Mouse (Mus musculus): ENCODE data around the gene Borcs7. TPM values are rescaled to one million over a fixed set of nuclear protein-coding genes. Genes with fewer than 3 reads are reported as not detected.

Borcs7 gene
- polyA plus RNA-seq, 2 experiments, result 9.5 to 13.5 TPM

DNA sequence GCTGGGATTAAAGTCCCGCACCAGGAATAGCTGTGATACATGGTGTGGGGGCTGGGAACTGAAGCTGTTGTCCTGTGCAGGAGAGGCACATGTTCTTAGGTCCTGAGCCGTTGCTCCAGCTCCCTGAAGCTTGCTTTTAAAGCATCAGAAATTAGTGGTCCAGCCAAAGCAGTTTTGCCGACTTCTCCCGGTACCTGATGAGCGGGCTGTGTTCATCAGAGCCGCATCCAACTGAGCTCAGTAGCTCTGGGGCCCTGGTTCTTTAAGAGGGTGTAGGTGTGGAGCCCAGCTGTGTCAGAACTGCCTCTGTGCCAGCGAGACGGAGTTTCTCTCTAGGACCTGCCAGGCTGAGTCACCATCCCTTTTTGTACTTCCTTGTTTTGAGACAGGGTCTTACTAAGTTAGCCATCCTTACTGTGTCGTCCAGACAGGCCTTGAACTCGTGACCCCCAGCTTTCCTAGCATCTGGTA lies 9.3 kb downstream of the Borcs7 start:
- DNase-seq (ENCODE audit: low spot score) (no peak), ATAC-seq (ENCODE audit: low FRiP score, low read depth) (no peak)
- H3K9ac ChIP-seq (ENCODE audit: low read depth, low read length, severe bottlenecking), result no peak overlapping the region
- no peak overlapping the region for H3K4me3 ChIP-seq (replicated peaks; ENCODE audit: low read length)
- H3K9me3 ChIP-seq (ENCODE audit: control insufficient read depth, low read length), result no peaks in the 10 kb centered on the region
- H3K4me2 ChIP-seq (replicated peaks; ENCODE audit: low read depth, low read length, severe bottlenecking), result no peak overlapping the region
- no peaks in the 10 kb centered on the region for H3K27me3 ChIP-seq (ENCODE audit: control insufficient read depth, insufficient read depth, low read length)
- no peak for TF ChIP-seq POLR2A (IDR thresholded peaks at IDR 0.05; ENCODE audit: borderline replicate concordance, extremely low read depth, insufficient read depth, insufficient read length)
- H3K27ac ChIP-seq (replicated peaks; ENCODE audit: low read depth, low read length), result no peak overlapping the region
- no peaks in the 10 kb centered on the region for H3K4me1 ChIP-seq (ENCODE audit: control insufficient read depth, insufficient read depth, low read length)
- peaks cover 7% of the 10 kb centered on the region for H3K36me3 ChIP-seq (ENCODE audit: control insufficient read depth, insufficient read depth, low read length)
- 71% methylated on average over 10 of the region's 10 CpGs for WGBS

DNA sequence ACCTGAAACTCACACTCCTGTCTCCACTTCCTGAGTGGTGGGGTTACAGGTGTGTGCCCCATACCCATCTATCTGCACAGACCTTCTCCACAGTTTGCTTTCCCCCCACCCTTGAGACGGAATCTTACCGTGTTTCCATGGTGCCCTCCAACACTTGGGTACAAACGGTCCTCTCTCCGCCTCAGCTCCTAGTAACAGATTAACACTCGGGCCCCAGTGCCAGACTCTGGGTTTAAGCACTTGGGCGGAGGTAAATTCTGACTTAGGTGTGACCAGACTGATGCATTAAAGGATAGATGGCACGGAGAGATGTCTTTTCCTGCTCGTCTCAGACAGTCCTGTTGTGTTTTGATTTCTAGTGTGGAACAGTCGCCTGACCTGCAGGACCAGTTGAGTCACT lies 11.4 kb downstream of the Borcs7 start:
- H3K27ac ChIP-seq (replicated peaks; ENCODE audit: low read depth, low read length), result no peak overlapping the region
- H3K9me3 ChIP-seq (ENCODE audit: control insufficient read depth, low read length), result no peaks in the 10 kb centered on the region
- ATAC-seq (ENCODE audit: low FRiP score, low read depth) (no peak), DNase-seq (ENCODE audit: low spot score) (no peak)
- 86% methylated on average over 9 of the region's 9 CpGs for WGBS
- TF ChIP-seq POLR2A (IDR thresholded peaks at IDR 0.05; ENCODE audit: borderline replicate concordance, extremely low read depth, insufficient read depth, insufficient read length), result no peak
- no peaks in the 10 kb centered on the region for H3K4me1 ChIP-seq (ENCODE audit: control insufficient read depth, insufficient read depth, low read length)
- H3K4me3 ChIP-seq (replicated peaks; ENCODE audit: low read length), result no peak overlapping the region
- no peaks in the 10 kb centered on the region for H3K27me3 ChIP-seq (ENCODE audit: control insufficient read depth, insufficient read depth, low read length)
- no peak overlapping the region for H3K4me2 ChIP-seq (replicated peaks; ENCODE audit: low read depth, low read length, severe bottlenecking)
- H3K36me3 ChIP-seq (ENCODE audit: control insufficient read depth, insufficient read depth, low read length), result peaks cover 7% of the 10 kb centered on the region
- H3K9ac ChIP-seq (ENCODE audit: low read depth, low read length, severe bottlenecking), result no peak overlapping the region

DNA sequence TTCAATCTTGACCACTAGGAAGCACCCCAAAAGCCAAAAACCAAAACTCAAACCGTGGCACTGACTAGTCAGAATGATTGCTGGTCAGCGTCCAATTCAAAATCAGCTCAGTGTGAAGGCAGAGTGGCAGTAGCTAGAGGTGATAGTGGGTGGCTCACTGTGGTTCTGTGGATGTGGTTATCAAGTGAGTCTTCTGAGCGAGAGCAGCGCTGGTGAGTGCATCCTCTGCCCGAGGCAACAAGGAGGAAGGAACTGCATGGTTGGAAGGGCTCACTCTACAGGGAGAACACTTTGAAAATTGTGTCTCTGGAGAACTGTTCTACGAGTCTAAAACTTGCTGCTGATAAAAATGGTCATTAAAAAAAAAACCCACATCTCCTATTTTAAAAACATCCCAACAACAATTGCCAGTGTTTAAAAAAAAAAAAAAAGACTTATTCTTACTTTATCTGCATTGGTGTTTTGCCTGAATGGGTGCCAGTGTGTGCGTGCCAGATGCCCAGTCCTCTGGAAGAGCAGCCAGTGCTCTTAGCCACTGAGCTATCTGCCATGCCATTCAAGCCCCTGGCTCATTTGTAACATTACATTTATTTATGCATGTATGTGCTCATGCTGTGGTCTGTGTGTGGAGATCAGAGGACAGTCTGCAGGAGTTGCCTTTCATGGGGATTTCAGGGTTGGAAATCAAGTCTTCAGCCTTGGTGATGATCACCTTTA lies 16.2 kb downstream of the Borcs7 start:
- WGBS, result 66% methylated on average over 7 of the region's 7 CpGs
- no peak for ATAC-seq (ENCODE audit: low FRiP score, low read depth)

DNA sequence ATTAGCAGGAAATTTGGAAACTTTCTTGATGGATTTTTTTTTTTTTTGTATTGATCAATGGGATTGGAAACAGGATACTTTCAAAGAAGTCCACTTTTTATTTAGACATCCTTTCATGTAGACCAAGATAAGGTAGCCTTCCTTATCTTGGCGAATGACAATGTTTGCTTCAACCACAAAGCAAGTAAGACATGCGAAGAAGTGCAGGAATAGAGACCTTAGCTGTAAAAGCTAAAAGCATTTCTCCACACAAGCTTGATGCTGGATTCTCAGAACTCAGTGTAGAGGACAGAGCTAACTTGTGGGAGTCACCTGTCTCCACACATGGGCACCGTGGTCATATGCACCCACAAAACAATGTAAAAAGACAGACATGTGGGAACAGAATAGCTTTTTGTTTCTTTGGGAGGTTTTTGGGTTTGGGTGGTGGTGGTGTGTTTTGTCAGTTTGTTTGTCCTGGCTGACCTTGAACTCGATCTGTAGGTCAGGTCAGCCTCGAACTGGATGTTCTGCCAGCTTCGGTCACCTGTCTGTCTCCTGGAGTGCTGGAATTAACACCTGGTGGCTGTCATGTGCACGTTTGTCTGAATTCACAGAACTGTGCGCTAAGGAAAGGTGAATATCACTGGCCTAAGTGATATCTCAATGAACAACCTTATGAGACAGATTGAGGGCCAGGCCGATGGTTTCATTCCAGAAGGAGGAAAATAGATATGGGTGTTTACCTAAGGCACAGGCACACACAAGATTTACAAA lies 17.0 kb downstream of the Borcs7 start:
- no peak for ATAC-seq (ENCODE audit: low FRiP score, low read depth)
- Histone ChIP-seq H3K9ac (ENCODE audit: low read depth, low read length, severe bottlenecking) (0 out of 2 replicates have a peak overlapping the region, but pooled peaks have one; percentile 62), H3K4me2 (replicated peaks; ENCODE audit: low read depth, low read length, severe bottlenecking) (peak overlapping the region; percentile 74), H3K27me3 (ENCODE audit: control insufficient read depth, insufficient read depth, low read length) (no peaks in the 10 kb centered on the region), H3K4me3 (replicated peaks; ENCODE audit: low read length) (peak overlapping the region; percentile 47), H3K27ac (replicated peaks; ENCODE audit: low read depth, low read length) (no peak overlapping the region), H3K9me3 (ENCODE audit: control insufficient read depth, low read length) (no peaks in the 10 kb centered on the region), H3K36me3 (ENCODE audit: control insufficient read depth, insufficient read depth, low read length) (peaks cover 9% of the 10 kb centered on the region), H3K4me1 (ENCODE audit: control insufficient read depth, insufficient read depth, low read length) (peaks cover 6% of the 10 kb centered on the region; the same call in 1 of the 2 replicates)
- no peak for TF ChIP-seq POLR2A (IDR thresholded peaks at IDR 0.05; ENCODE audit: borderline replicate concordance, extremely low read depth, insufficient read depth, insufficient read length)
- DNase-seq (ENCODE audit: low spot score), result no peak
- WGBS, result 76% methylated on average over 9 of the region's 9 CpGs

More for the DNA sequence above, 16.2 kb downstream of the Borcs7 start:
- H3K4me2 ChIP-seq (replicated peaks; ENCODE audit: low read depth, low read length, severe bottlenecking), result no peak overlapping the region
- H3K27ac ChIP-seq (replicated peaks; ENCODE audit: low read depth, low read length), result no peak overlapping the region
- no peak for TF ChIP-seq POLR2A (IDR thresholded peaks at IDR 0.05; ENCODE audit: borderline replicate concordance, extremely low read depth, insufficient read depth, insufficient read length)
- no peaks in the 10 kb centered on the region for H3K27me3 ChIP-seq (ENCODE audit: control insufficient read depth, insufficient read depth, low read length)
- H3K4me3 ChIP-seq (replicated peaks; ENCODE audit: low read length), result no peak overlapping the region
- H3K9me3 ChIP-seq (ENCODE audit: control insufficient read depth, low read length), result no peaks in the 10 kb centered on the region
- H3K9ac ChIP-seq (ENCODE audit: low read depth, low read length, severe bottlenecking), result no peak overlapping the region
- H3K4me1 ChIP-seq (ENCODE audit: control insufficient read depth, insufficient read depth, low read length), result peaks cover 6% of the 10 kb centered on the region; the same call in 1 of the 2 replicates
- peaks cover 11% of the 10 kb centered on the region for H3K36me3 ChIP-seq (ENCODE audit: control insufficient read depth, insufficient read depth, low read length)
- DNase-seq (ENCODE audit: low spot score), result no peak
